Mouse (Mus musculus) liver, postnatal 0 days (tissue): ENCODE results near the gene Spta1. TPM values are rescaled to one million over a fixed set of nuclear protein-coding genes. Genes with fewer than 3 reads are reported as not detected.

Experiments
- ATAC-seq: fragments of 200-750 bp; cut with Nextera tagmentation; 2 replicates; pipeline ENCODE4 v1.8.0; 2017; ENCODE audit warnings: mild to moderate bottlenecking, moderate library complexity
- DNase-seq: peaks from one replicate; pipeline ENCODE4 v3.0.0-alpha.2; 2016
- H3K27ac ChIP-seq: fragments of 300-500 bp; sonication (generic); 2 replicates; pipeline ENCODE4 v1.5.1; 2014; ENCODE audit warnings: antibody characterized with exemption, moderate library complexity, mild to moderate bottlenecking, low read depth
- H3K27me3 ChIP-seq: fragments of 300-500 bp; sonication (generic); 2 replicates; pipeline ENCODE4 v1.6.1; 2014; ENCODE audit warnings: low read length, control low read depth, mixed read lengths; ENCODE audit not compliant: insufficient read depth
- H3K36me3 ChIP-seq: fragments of 300-500 bp; sonication (generic); replicated peaks from 2 replicates; pipeline ENCODE4 v1.6.1; 2014; ENCODE audit warnings: mild to moderate bottlenecking, control low read depth, low read length, moderate library complexity, mixed read lengths; ENCODE audit not compliant: insufficient read depth
- H3K4me1 ChIP-seq: fragments of 300-500 bp; sonication (generic); 2 replicates; pipeline ENCODE4 v1.6.1; 2014; ENCODE audit warnings: antibody characterized with exemption, mild to moderate bottlenecking, control low read depth; ENCODE audit not compliant: insufficient read depth
- H3K4me2 ChIP-seq: fragments of 300-500 bp; sonication (generic); 2 replicates; pipeline ENCODE4 v1.6.1; 2014; ENCODE audit warnings: low read depth, mild to moderate bottlenecking, low read length, moderate library complexity, mixed read lengths
- H3K4me3 ChIP-seq: fragments of 300-500 bp; sonication (generic); 2 replicates; pipeline ENCODE4 v1.5.1; 2014; ENCODE audit warnings: low read depth, low read length
- H3K9ac ChIP-seq: fragments of 300-500 bp; sonication (generic); replicated peaks from 2 replicates; pipeline ENCODE4 v1.6.1; 2014; ENCODE audit warnings: mild to moderate bottlenecking, moderate library complexity
- H3K9me3 ChIP-seq: fragments of 300-500 bp; sonication (generic); 2 replicates; pipeline ENCODE4 v1.6.1; 2016; ENCODE audit warnings: mild to moderate bottlenecking, control low read depth, low read length, mixed read lengths
- CTCF ChIP-seq: sonication (generic); IDR thresholded peaks from 2 replicates; pipeline ENCODE4 v1.5.1; 2016; ENCODE audit warnings: antibody characterized with exemption, low read depth
- EP300 ChIP-seq: IDR thresholded peaks from 2 replicates; pipeline ENCODE4 v1.6.1; 2016; ENCODE audit warnings: antibody characterized with exemption, low read depth, mild to moderate bottlenecking
- WGBS: fragments of 180-500 bp; shearing (Covaris S2); extraction: QIAGEN DNeasy Blood & Tissue Kit; methylation state at CpG from one replicate; pipeline ENCODE4 v1.1.7; 2014; ENCODE audit not compliant: insufficient replicate concordance; 5-methylcytosine and 5-hydroxymethylcytosine counted together
- polyA plus RNA-seq: library from polyadenylated mRNA; unstranded; fragments of >200 nt; fragmentation: Nextera tagmentation; extraction: Ambion mirVana; gene quantifications from 2 replicates; pipeline ENCODE4 v1.2.1, GENCODE M21; 2015

Gene Spta1
- polyA plus RNA-seq = 6.7 and 9.4 TPM in 2 replicates

DNA sequence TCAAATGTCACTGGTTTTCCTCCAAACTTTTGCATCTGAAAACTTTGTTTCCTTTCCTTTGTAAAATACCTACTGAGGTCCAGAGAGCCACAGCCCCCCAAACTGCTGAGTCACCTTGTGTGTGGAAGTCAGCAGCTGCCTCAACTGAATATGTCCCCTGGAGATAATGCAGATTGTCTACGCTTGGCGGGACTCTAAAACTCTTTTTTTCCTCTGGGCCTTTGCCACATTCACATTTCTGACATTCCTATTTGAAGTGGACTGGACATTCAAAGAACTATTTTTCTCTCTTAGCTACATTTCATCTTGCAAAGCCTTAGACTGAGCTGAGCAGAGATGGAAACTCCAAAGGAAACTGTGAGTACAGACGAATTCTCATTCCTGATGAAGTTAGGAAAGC lies at the start of gene Spta1:
TSS of gene Spta1 (plus strand) at position 172 of the 400 bp plus-strand sequence.
- H3K9ac ChIP-seq = peak within 1 kb of the TSS; percentile 67
- TF ChIP-seq EP300 (peak; percentile 95), CTCF (no peak)
- DNase-seq (peak; percentile 66), ATAC-seq (peak; percentile 72)
- H3K4me2 ChIP-seq = peak within 1 kb of the TSS; percentile 67
- peak within 1 kb of the TSS; percentile 52 for H3K4me3 ChIP-seq
- peaks cover 9% of the 10 kb centered on the region for H3K36me3 ChIP-seq
- no peaks in the 10 kb centered on the region for H3K9me3 ChIP-seq
- H3K27ac ChIP-seq = peak within 1 kb of the TSS; percentile 84
- H3K4me1 ChIP-seq = peaks cover 4% of the 10 kb centered on the region
- WGBS = 36% methylated on average over 3 of the region's 3 CpGs
- H3K27me3 ChIP-seq = no peaks in the 10 kb centered on the region

DNA sequence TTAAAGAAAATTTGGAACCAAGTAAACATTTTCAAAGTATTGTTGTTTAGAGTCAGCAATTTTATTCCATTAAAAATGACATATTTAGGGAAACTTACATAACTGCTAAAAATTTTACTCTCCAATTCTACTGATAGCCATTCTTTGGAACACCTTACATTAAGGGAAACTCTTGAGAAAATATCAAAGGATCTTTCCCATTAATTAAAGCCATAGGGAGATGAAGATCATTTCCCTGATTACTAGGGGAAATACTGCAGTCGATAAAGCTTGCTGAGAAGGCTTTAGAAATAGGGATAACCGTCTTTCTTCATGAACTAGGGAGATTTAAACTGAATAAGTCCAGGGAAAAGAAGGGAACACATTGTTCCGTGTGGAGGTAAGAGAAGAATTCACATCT lies 41.4 kb upstream of the Spta1 start, which contains the start of gene Olfr424:
TSS of gene Olfr424 (plus strand) at position 301 of the 400 bp plus-strand sequence.
- TF ChIP-seq CTCF = no peak
- TF ChIP-seq EP300 = no peak
- ATAC-seq (no peak), DNase-seq (no peak)
- Histone ChIP-seq H3K4me2 (no peak within 1 kb of the TSS), H3K4me1 (no peaks in the 10 kb centered on the region), H3K27me3 (no peaks in the 10 kb centered on the region), H3K27ac (no peak within 1 kb of the TSS), H3K9me3 (no peaks in the 10 kb centered on the region), H3K36me3 (no peaks in the 10 kb centered on the region), H3K4me3 (no peak within 1 kb of the TSS), H3K9ac (no peak within 1 kb of the TSS)
- 70% methylated on average over 3 of the region's 3 CpGs for WGBS

DNA sequence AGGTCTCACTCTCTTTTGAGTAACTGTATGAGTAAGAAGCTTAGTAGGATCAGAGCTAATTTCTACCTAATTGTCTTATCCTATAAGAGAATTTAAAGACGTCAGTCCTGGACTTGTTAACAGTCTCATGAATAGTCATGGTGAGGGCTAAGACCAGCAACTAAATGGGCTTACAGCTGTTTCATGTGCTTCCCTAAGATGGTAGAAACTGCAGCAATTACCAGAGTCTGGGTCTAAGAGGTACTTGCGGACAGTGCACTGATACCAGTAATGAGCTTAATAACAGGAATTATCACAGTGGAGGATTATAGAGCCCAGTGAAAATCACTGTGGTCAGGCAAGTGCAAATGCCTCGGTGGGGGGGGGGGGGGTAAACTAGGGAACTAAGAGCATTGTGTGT lies 40.6 kb upstream of the Spta1 start:
- whole genome bisulfite sequencing = 67% methylated on average over 3 of the region's 3 CpGs
- Histone ChIP-seq H3K4me3 (no peak overlapping the region), H3K9me3 (no peaks in the 10 kb centered on the region)

DNA sequence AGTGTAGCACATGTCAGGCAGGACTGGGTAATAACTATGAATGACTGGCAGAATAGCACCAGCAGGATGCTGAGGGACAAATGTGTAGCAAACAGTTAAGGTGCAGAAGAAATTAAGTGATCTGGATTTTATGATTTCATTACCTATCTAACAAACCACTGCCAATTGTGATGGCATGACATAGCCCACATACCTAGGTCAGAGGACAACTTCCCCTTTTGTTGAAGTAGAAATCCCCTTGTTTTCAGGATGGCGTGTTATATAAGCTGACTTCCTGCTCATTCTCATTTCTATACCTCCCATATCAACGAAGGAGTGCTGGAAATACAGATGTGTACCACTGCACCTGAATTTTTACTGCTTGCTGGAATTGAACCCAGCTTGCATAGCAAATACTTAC lies 31.2 kb upstream of the Spta1 start:
- Histone ChIP-seq H3K36me3 (no peaks in the 10 kb centered on the region), H3K4me2 (no peak overlapping the region), H3K4me3 (no peak overlapping the region), H3K9me3 (no peaks in the 10 kb centered on the region), H3K9ac (no peak overlapping the region), H3K27ac (no peak overlapping the region), H3K27me3 (no peaks in the 10 kb centered on the region), H3K4me1 (no peaks in the 10 kb centered on the region)
- ATAC-seq (no peak), DNase-seq (no peak)
- 19% methylated on average over 2 of the region's 2 CpGs for WGBS
- TF ChIP-seq EP300 = no peak
- no peak for TF ChIP-seq CTCF

More for the DNA sequence above, 40.6 kb upstream of the Spta1 start:
- H3K4me1 ChIP-seq = no peaks in the 10 kb centered on the region
- H3K4me2 ChIP-seq = no peak overlapping the region
- ATAC-seq (no peak), DNase-seq (no peak)
- no peaks in the 10 kb centered on the region for H3K27me3 ChIP-seq
- no peak overlapping the region for H3K27ac ChIP-seq
- H3K9ac ChIP-seq = no peak overlapping the region
- no peaks in the 10 kb centered on the region for H3K36me3 ChIP-seq
- no peak for TF ChIP-seq CTCF
- no peak for TF ChIP-seq EP300

GRCm38 (mm10) chr1:174146696-174147095 lies 25.9 kb upstream of the Spta1 start:
- Histone ChIP-seq H3K4me1 (no peaks in the 10 kb centered on the region), H3K27me3 (no peaks in the 10 kb centered on the region), H3K36me3 (no peaks in the 10 kb centered on the region), H3K9ac (no peak overlapping the region), H3K4me3 (no peak overlapping the region), H3K9me3 (no peaks in the 10 kb centered on the region), H3K27ac (no peak overlapping the region), H3K4me2 (no peak overlapping the region)
- TF ChIP-seq CTCF (no peak), EP300 (no peak)
- no peak for DNase-seq
- no peak for ATAC-seq
- 93% methylated on average over 1 of the region's 1 CpGs for WGBS

DNA sequence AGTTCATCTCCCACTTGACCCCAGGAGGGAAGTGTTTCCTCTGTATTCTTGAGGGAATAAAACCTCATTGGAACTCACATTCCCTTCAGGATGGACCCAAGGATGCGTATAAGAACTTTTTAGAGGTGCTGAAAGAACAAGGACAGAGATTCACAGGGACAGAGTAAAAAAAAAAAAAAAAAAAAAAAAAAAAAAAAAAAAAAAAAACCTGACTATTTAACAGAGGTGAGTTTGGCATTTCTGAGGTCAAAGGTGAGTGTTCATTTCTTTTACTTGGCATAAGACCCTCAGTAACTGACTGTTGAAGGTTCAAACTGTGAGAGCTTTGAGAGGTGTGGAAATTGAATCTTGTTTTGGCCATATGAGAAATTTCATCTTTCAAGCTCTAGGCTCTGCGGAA lies 23.3 kb upstream of the Spta1 start:
- no peaks in the 10 kb centered on the region for H3K36me3 ChIP-seq
- no peak for ATAC-seq
- DNase-seq = no peak
- H3K4me1 ChIP-seq = no peaks in the 10 kb centered on the region
- no peak for TF ChIP-seq CTCF
- H3K4me2 ChIP-seq = no peak overlapping the region
- H3K27ac ChIP-seq = no peak overlapping the region
- WGBS = 84% methylated on average over 2 of the region's 2 CpGs
- no peak overlapping the region for H3K4me3 ChIP-seq
- H3K9me3 ChIP-seq = no peaks in the 10 kb centered on the region
- H3K27me3 ChIP-seq = no peaks in the 10 kb centered on the region
- no peak overlapping the region for H3K9ac ChIP-seq

- 79% methylated on average over 1 of the region's 1 CpGs for WGBS
- no peaks in the 10 kb centered on the region for H3K4me1 ChIP-seq
- no peak for DNase-seq
- no peak within 1 kb of the TSS for H3K4me2 ChIP-seq
- no peak for ATAC-seq
- no peaks in the 10 kb centered on the region for H3K36me3 ChIP-seq
- no peak within 1 kb of the TSS for H3K27ac ChIP-seq
- no peaks in the 10 kb centered on the region for H3K27me3 ChIP-seq
- no peak within 1 kb of the TSS for H3K4me3 ChIP-seq
- no peaks in the 10 kb centered on the region for H3K9me3 ChIP-seq
- TF ChIP-seq EP300 (no peak), CTCF (no peak)
- no peak within 1 kb of the TSS for H3K9ac ChIP-seq
Observed at GRCm38 (mm10) chr1:174155333-174155732, 17.2 kb upstream of the Spta1 start, which contains the start of gene Olfr420. Gene Olfr420, plus strand, starts transcription at chr1:174155633.
